Mouse (Mus musculus) forebrain, embryonic 14.5 days (tissue): ENCODE measurements around the gene Cryz. TPM values are rescaled to one million over a fixed set of nuclear protein-coding genes. Genes with fewer than 3 reads are reported as not detected.
"Not testable (repeated sequence)": the region's sequence is repeated elsewhere in the genome, so short reads cannot be mapped to it uniquely, and the experiment has no call there.

ENCODE experiments used
- ATAC-seq: fragments of 200-750 bp; cut with Nextera tagmentation; 2 replicates; pipeline ENCODE4 v1.8.0; 2017; ENCODE audit warnings: mild to moderate bottlenecking, moderate library complexity
- DNase-seq: peaks from one replicate; pipeline ENCODE4 v3.0.0-alpha.2; 2015; ENCODE audit warnings: low spot score
- H3K27ac ChIP-seq: fragments of 300-500 bp; sonication (generic); 2 replicates; pipeline ENCODE4 v1.5.1; 2014; ENCODE audit warnings: low read depth, mild to moderate bottlenecking, control low read depth, low read length, moderate library complexity
- H3K27me3 ChIP-seq: fragments of 300-500 bp; sonication (generic); replicated peaks from 2 replicates; pipeline ENCODE4 v1.6.1; 2014; ENCODE audit warnings: low read length, control low read depth, mixed read lengths; ENCODE audit not compliant: control insufficient read depth, insufficient read depth
- H3K36me3 ChIP-seq: fragments of 300-500 bp; sonication (generic); 2 replicates; pipeline ENCODE4 v1.6.1; 2014; ENCODE audit warnings: low read length, control low read depth; ENCODE audit not compliant: control insufficient read depth, insufficient read depth
- H3K4me1 ChIP-seq: fragments of 300-500 bp; sonication (generic); 2 replicates; pipeline ENCODE4 v1.6.1; 2014; ENCODE audit warnings: antibody characterized with exemption, low read length, control low read depth; ENCODE audit not compliant: control insufficient read depth, insufficient read depth
- H3K4me2 ChIP-seq: fragments of 300-500 bp; sonication (generic); 2 replicates; pipeline ENCODE4 v1.6.1; 2014; ENCODE audit warnings: mild to moderate bottlenecking, control low read depth, low read length
- H3K4me3 ChIP-seq: fragments of 300-500 bp; sonication (generic); 2 replicates; pipeline ENCODE4 v1.5.1; 2014; ENCODE audit warnings: low read depth, low read length, control low read depth
- H3K9ac ChIP-seq: fragments of 300-500 bp; sonication (generic); 2 replicates; pipeline ENCODE4 v1.6.1; 2014; ENCODE audit warnings: mild to moderate bottlenecking, low read length, control low read depth, moderate library complexity
- H3K9me3 ChIP-seq: fragments of 300-500 bp; sonication (generic); replicated peaks from 2 replicates; pipeline ENCODE4 v1.6.1; 2016; ENCODE audit warnings: low read length, control low read depth, mixed read lengths; ENCODE audit not compliant: control insufficient read depth
- WGBS: fragments of 180-500 bp; shearing (Covaris S2); extraction: QIAGEN DNeasy Blood & Tissue Kit; methylation state at CpG from one replicate; pipeline ENCODE4 v1.1.7; 2014; 5-methylcytosine and 5-hydroxymethylcytosine counted together
- polyA plus RNA-seq: library from polyadenylated mRNA; unstranded; fragments of >200 nt; fragmentation: Nextera tagmentation; extraction: Ambion mirVana; gene quantifications from 2 replicates; pipeline ENCODE4 v1.2.1, GENCODE M21; 2014

Gene Cryz
- polyA plus RNA-seq, 1 experiment from 2014 or later: 12.8 TPM

GRCm38 (mm10) chr3:154628284-154628683 is 31.8 kb downstream of the Cryz start:
- Histone ChIP-seq H3K36me3 (no peaks in the 10 kb centered on the region), H3K4me1 (no peaks in the 10 kb centered on the region), H3K27me3 (no peaks in the 10 kb centered on the region), H3K4me3 (no peak overlapping the region), H3K4me2 (no peak overlapping the region), H3K9ac (no peak overlapping the region), H3K27ac (no peak overlapping the region), H3K9me3 (no peaks in the 10 kb centered on the region)
- ATAC-seq (no peak), DNase-seq (no peak)

GRCm38 (mm10) chr3:154631281-154631680 is 34.8 kb downstream of the Cryz start:
- H3K9me3 ChIP-seq, H3K36me3 ChIP-seq, H3K4me2 ChIP-seq, H3K4me1 ChIP-seq, DNase-seq, ATAC-seq, H3K9ac ChIP-seq, H3K27ac ChIP-seq, H3K27me3 ChIP-seq, H3K4me3 ChIP-seq: not testable (repeated sequence)
- WGBS: 89% methylated on average over 2 of the region's 2 CpGs

GRCm38 (mm10) chr3:154633091-154633490 is 36.6 kb downstream of the Cryz start:
- no peak for ATAC-seq
- WGBS: 67% methylated on average over 5 of the region's 5 CpGs

GRCm38 (mm10) chr3:154646638-154647442 is 50.3 kb downstream of the Cryz start:
- Histone ChIP-seq H3K9me3 (no peaks in the 10 kb centered on the region), H3K27me3 (no peaks in the 10 kb centered on the region), H3K9ac (no peak overlapping the region), H3K36me3 (no peaks in the 10 kb centered on the region), H3K4me1 (no peaks in the 10 kb centered on the region), H3K4me3 (peak overlapping the region; percentile 3), H3K4me2 (peak overlapping the region; percentile 35), H3K27ac (no peak overlapping the region)
- 47% methylated on average over 29 of the region's 29 CpGs for WGBS
- peak; percentile 78 for DNase-seq
- ATAC-seq: peak; percentile 83

More at GRCm38 (mm10) chr3:154633091-154633490, 36.6 kb downstream of the Cryz start:
- Histone ChIP-seq H3K9ac (no peak overlapping the region), H3K4me3 (no peak overlapping the region), H3K4me1 (no peaks in the 10 kb centered on the region), H3K27me3 (no peaks in the 10 kb centered on the region), H3K27ac (no peak overlapping the region), H3K4me2 (no peak overlapping the region), H3K9me3 (no peaks in the 10 kb centered on the region), H3K36me3 (no peaks in the 10 kb centered on the region)
- DNase-seq: no peak

- Histone ChIP-seq H3K4me1 (no peaks in the 10 kb centered on the region), H3K36me3 (no peaks in the 10 kb centered on the region), H3K9ac (no peak overlapping the region), H3K4me3 (peak overlapping the region; percentile 3; the same call in 1 of the 2 replicates), H3K27me3 (no peaks in the 10 kb centered on the region), H3K27ac (no peak overlapping the region), H3K4me2 (peak overlapping the region; percentile 35), H3K9me3 (no peaks in the 10 kb centered on the region)
- 60% methylated on average over 7 of the region's 7 CpGs for WGBS
- DNase-seq (no peak), ATAC-seq (peak; percentile 42)
Measured at GRCm38 (mm10) chr3:154647443-154647780, 50.9 kb downstream of the Cryz start.

- H3K4me1 ChIP-seq: peaks cover 6% of the 10 kb centered on the region; the same call in 1 of the 2 replicates
- 69% methylated on average over 20 of the region's 20 CpGs for WGBS
- DNase-seq (no peak), ATAC-seq (no peak)
- no peak overlapping the region for H3K4me3 ChIP-seq
- no peak overlapping the region for H3K27ac ChIP-seq
- H3K27me3 ChIP-seq: no peaks in the 10 kb centered on the region
- no peak overlapping the region for H3K9ac ChIP-seq
- H3K4me2 ChIP-seq: no peak overlapping the region
- H3K9me3 ChIP-seq: no peaks in the 10 kb centered on the region
- no peaks in the 10 kb centered on the region for H3K36me3 ChIP-seq
Measured at GRCm38 (mm10) chr3:154649411-154650285, 53.1 kb downstream of the Cryz start.

GRCm38 (mm10) chr3:154651192-154651821 is 54.8 kb downstream of the Cryz start:
- ATAC-seq: no peak

GRCm38 (mm10) chr3:154652581-154653420 is 56.3 kb downstream of the Cryz start:
- no peaks in the 10 kb centered on the region for H3K27me3 ChIP-seq
- H3K27ac ChIP-seq: no peak overlapping the region
- H3K4me1 ChIP-seq: peaks cover 6% of the 10 kb centered on the region; the same call in 1 of the 2 replicates
- H3K9ac ChIP-seq: no peak overlapping the region
- DNase-seq (peak; percentile 81), ATAC-seq (peak; percentile 91)
- no peak overlapping the region for H3K4me3 ChIP-seq
- H3K9me3 ChIP-seq: no peaks in the 10 kb centered on the region
- peak overlapping the region; percentile 3; the same call in 1 of the 2 replicates for H3K4me2 ChIP-seq
- WGBS: 45% methylated on average over 24 of the region's 24 CpGs
- no peaks in the 10 kb centered on the region for H3K36me3 ChIP-seq

More at GRCm38 (mm10) chr3:154651192-154651821, 54.8 kb downstream of the Cryz start:
- Histone ChIP-seq H3K9me3 (no peaks in the 10 kb centered on the region), H3K4me2 (no peak overlapping the region), H3K9ac (no peak overlapping the region), H3K4me3 (no peak overlapping the region), H3K27me3 (no peaks in the 10 kb centered on the region), H3K4me1 (peaks cover 6% of the 10 kb centered on the region; the same call in 1 of the 2 replicates), H3K36me3 (no peaks in the 10 kb centered on the region), H3K27ac (no peak overlapping the region)
- 86% methylated on average over 10 of the region's 10 CpGs for WGBS
- DNase-seq: no peak
